Mouse (Mus musculus): Measurements from ENCODE around the gene Pde4d. TPM values are rescaled to one million over a fixed set of nuclear protein-coding genes. Genes with fewer than 3 reads are reported as not detected.

The Pde4d gene
- polyA plus RNA-seq, 2 experiments = 11.7 to 17.3 TPM

- H3K4me2 ChIP-seq (replicated peaks; ENCODE audit: low read depth, low read length, severe bottlenecking) = no peak overlapping the region
- no peaks in the 10 kb centered on the region for H3K4me1 ChIP-seq (ENCODE audit: control insufficient read depth, insufficient read depth, low read length)
- no peaks in the 10 kb centered on the region for H3K27me3 ChIP-seq (ENCODE audit: control insufficient read depth, insufficient read depth, low read length)
- no peak overlapping the region for H3K4me3 ChIP-seq (replicated peaks; ENCODE audit: low read length)
- WGBS = 94% methylated on average over 3 of the region's 3 CpGs
- no peaks in the 10 kb centered on the region for H3K9me3 ChIP-seq (ENCODE audit: control insufficient read depth, low read length)
- no peaks in the 10 kb centered on the region for H3K36me3 ChIP-seq (ENCODE audit: control insufficient read depth, insufficient read depth, low read length)
- no peak overlapping the region for H3K27ac ChIP-seq (replicated peaks; ENCODE audit: low read depth, low read length)
- no peak for DNase-seq (ENCODE audit: low spot score)
- H3K9ac ChIP-seq (ENCODE audit: low read depth, low read length, severe bottlenecking) = no peak overlapping the region
- TF ChIP-seq POLR2A (IDR thresholded peaks at IDR 0.05; ENCODE audit: borderline replicate concordance, extremely low read depth, insufficient read depth, insufficient read length) = no peak
- no peak for ATAC-seq (ENCODE audit: low FRiP score, low read depth)
Observed at GRCm38 (mm10) chr13:109834935-109835334, 1385.2 kb downstream of the Pde4d start.

- Histone ChIP-seq H3K36me3 (ENCODE audit: control insufficient read depth, insufficient read depth, low read length) (no peaks in the 10 kb centered on the region), H3K27me3 (ENCODE audit: control insufficient read depth, insufficient read depth, low read length) (no peaks in the 10 kb centered on the region), H3K4me2 (replicated peaks; ENCODE audit: low read depth, low read length, severe bottlenecking) (peak overlapping the region; percentile 6; the same call in 1 of the 2 replicates), H3K9me3 (ENCODE audit: control insufficient read depth, low read length) (no peaks in the 10 kb centered on the region), H3K4me1 (ENCODE audit: control insufficient read depth, insufficient read depth, low read length) (no peaks in the 10 kb centered on the region), H3K27ac (replicated peaks; ENCODE audit: low read depth, low read length) (no peak overlapping the region), H3K9ac (ENCODE audit: low read depth, low read length, severe bottlenecking) (no peak overlapping the region), H3K4me3 (replicated peaks; ENCODE audit: low read length) (no peak overlapping the region)
- no peak for TF ChIP-seq POLR2A (IDR thresholded peaks at IDR 0.05; ENCODE audit: borderline replicate concordance, extremely low read depth, insufficient read depth, insufficient read length)
- DNase-seq (ENCODE audit: low spot score) (peak; percentile 21), ATAC-seq (ENCODE audit: low FRiP score, low read depth) (peak; percentile 44)
- 29% methylated on average over 11 of the region's 11 CpGs for WGBS
Observed at GRCm38 (mm10) chr13:109837453-109837852, 1387.7 kb downstream of the Pde4d start.

GRCm38 (mm10) chr13:109837921-109838320, 1388.2 kb downstream of the Pde4d start:
- H3K4me2 ChIP-seq (replicated peaks; ENCODE audit: low read depth, low read length, severe bottlenecking) = no peak overlapping the region

GRCm38 (mm10) chr13:109840251-109840650, 1390.5 kb downstream of the Pde4d start:
- H3K4me1 ChIP-seq (ENCODE audit: control insufficient read depth, insufficient read depth, low read length) = no peaks in the 10 kb centered on the region
- no peak overlapping the region for H3K4me2 ChIP-seq (replicated peaks; ENCODE audit: low read depth, low read length, severe bottlenecking)
- no peaks in the 10 kb centered on the region for H3K36me3 ChIP-seq (ENCODE audit: control insufficient read depth, insufficient read depth, low read length)
- H3K9ac ChIP-seq (ENCODE audit: low read depth, low read length, severe bottlenecking) = no peak overlapping the region
- no peak overlapping the region for H3K4me3 ChIP-seq (replicated peaks; ENCODE audit: low read length)
- no peaks in the 10 kb centered on the region for H3K9me3 ChIP-seq (ENCODE audit: control insufficient read depth, low read length)
- H3K27ac ChIP-seq (replicated peaks; ENCODE audit: low read depth, low read length) = no peak overlapping the region
- DNase-seq (ENCODE audit: low spot score) (no peak), ATAC-seq (ENCODE audit: low FRiP score, low read depth) (no peak)
- TF ChIP-seq POLR2A (IDR thresholded peaks at IDR 0.05; ENCODE audit: borderline replicate concordance, extremely low read depth, insufficient read depth, insufficient read length) = no peak
- no peaks in the 10 kb centered on the region for H3K27me3 ChIP-seq (ENCODE audit: control insufficient read depth, insufficient read depth, low read length)
- 39% methylated on average over 2 of the region's 2 CpGs for WGBS

More at GRCm38 (mm10) chr13:109837921-109838320, 1388.2 kb downstream of the Pde4d start:
- no peak overlapping the region for H3K27ac ChIP-seq (replicated peaks; ENCODE audit: low read depth, low read length)
- no peak for TF ChIP-seq POLR2A (IDR thresholded peaks at IDR 0.05; ENCODE audit: borderline replicate concordance, extremely low read depth, insufficient read depth, insufficient read length)
- H3K27me3 ChIP-seq (ENCODE audit: control insufficient read depth, insufficient read depth, low read length) = no peaks in the 10 kb centered on the region
- no peak for ATAC-seq (ENCODE audit: low FRiP score, low read depth)
- WGBS = 78% methylated on average over 7 of the region's 7 CpGs
- H3K9ac ChIP-seq (ENCODE audit: low read depth, low read length, severe bottlenecking) = no peak overlapping the region
- H3K36me3 ChIP-seq (ENCODE audit: control insufficient read depth, insufficient read depth, low read length) = no peaks in the 10 kb centered on the region
- H3K4me1 ChIP-seq (ENCODE audit: control insufficient read depth, insufficient read depth, low read length) = no peaks in the 10 kb centered on the region
- no peak for DNase-seq (ENCODE audit: low spot score)
- H3K4me3 ChIP-seq (replicated peaks; ENCODE audit: low read length) = no peak overlapping the region
- no peaks in the 10 kb centered on the region for H3K9me3 ChIP-seq (ENCODE audit: control insufficient read depth, low read length)

GRCm38 (mm10) chr13:109841140-109841822, 1391.5 kb downstream of the Pde4d start:
- WGBS = 84% methylated on average over 2 of the region's 2 CpGs
- ATAC-seq (ENCODE audit: low FRiP score, low read depth) (no peak), DNase-seq (ENCODE audit: low spot score) (no peak)

More at GRCm38 (mm10) chr13:109841140-109841822, 1391.5 kb downstream of the Pde4d start:
- Histone ChIP-seq H3K36me3 (ENCODE audit: control insufficient read depth, insufficient read depth, low read length) (no peaks in the 10 kb centered on the region), H3K4me2 (replicated peaks; ENCODE audit: low read depth, low read length, severe bottlenecking) (no peak overlapping the region), H3K4me1 (ENCODE audit: control insufficient read depth, insufficient read depth, low read length) (no peaks in the 10 kb centered on the region), H3K9ac (ENCODE audit: low read depth, low read length, severe bottlenecking) (no peak overlapping the region), H3K9me3 (ENCODE audit: control insufficient read depth, low read length) (no peaks in the 10 kb centered on the region), H3K27ac (replicated peaks; ENCODE audit: low read depth, low read length) (no peak overlapping the region), H3K4me3 (replicated peaks; ENCODE audit: low read length) (no peak overlapping the region), H3K27me3 (ENCODE audit: control insufficient read depth, insufficient read depth, low read length) (no peaks in the 10 kb centered on the region)
- no peak for TF ChIP-seq POLR2A (IDR thresholded peaks at IDR 0.05; ENCODE audit: borderline replicate concordance, extremely low read depth, insufficient read depth, insufficient read length)

Data from limb, embryonic 14.5 days (tissue).